Mouse (Mus musculus) heart, postnatal 0 days (tissue): Measurements from ENCODE around the gene Gemin6.
"Not testable (repeated sequence)": the region's sequence is repeated elsewhere in the genome, so short reads cannot be mapped to it uniquely, and the experiment has no call there.

Experiments
- CTCF ChIP-seq: IDR thresholded peaks from 2 replicates; pipeline ENCODE4 v1.5.1; 2016; ENCODE audit warnings: antibody characterized with exemption, control low read depth, low read depth
- EP300 ChIP-seq: IDR thresholded peaks from 2 replicates; pipeline ENCODE4 v1.6.1; 2016; ENCODE audit warnings: antibody characterized with exemption, low read depth

- TF ChIP-seq CTCF, EP300: not testable (repeated sequence)
Observed at GRCm38 (mm10) chr17:80178846-80179245, 45.4 kb upstream of the Gemin6 start.
